Mouse (Mus musculus): ENCODE data around the gene Rph3a.
A peak's percentile ranks its signal among the peaks of the same experiment; 100 is the strongest.
"Not testable (repeated sequence)": the region's sequence is repeated elsewhere in the genome, so short reads cannot be mapped to it uniquely, and the experiment has no call there.

The Rph3a gene

GRCm38 (mm10) chr5:120974522-120974921, 35.4 kb downstream of the Rph3a start:
- no peak for DNase-seq (ENCODE audit: inconsistent ontology term)

- no peak for DNase-seq (ENCODE audit: inconsistent ontology term)
Observed at GRCm38 (mm10) chr5:120972278-120972677, 37.6 kb downstream of the Rph3a start.

GRCm38 (mm10) chr5:120971326-120971725, 38.6 kb downstream of the Rph3a start:
- DNase-seq (ENCODE audit: inconsistent ontology term), result no peak

- no peak for DNase-seq (ENCODE audit: inconsistent ontology term)
Observed at GRCm38 (mm10) chr5:120969703-120970102, 40.2 kb downstream of the Rph3a start.

- no peak for DNase-seq (ENCODE audit: inconsistent ontology term)
Observed at GRCm38 (mm10) chr5:120968799-120969198, 41.1 kb downstream of the Rph3a start.

- DNase-seq (ENCODE audit: inconsistent ontology term), result no peak
Observed at GRCm38 (mm10) chr5:120968134-120968532, 41.8 kb downstream of the Rph3a start.

- no peak for DNase-seq (ENCODE audit: inconsistent ontology term)
Observed at GRCm38 (mm10) chr5:120967355-120968133, 42.3 kb downstream of the Rph3a start.

- no peak for DNase-seq (ENCODE audit: inconsistent ontology term)
Observed at GRCm38 (mm10) chr5:120966894-120967293, 43.0 kb downstream of the Rph3a start.

GRCm38 (mm10) chr5:120966156-120966555, 43.7 kb downstream of the Rph3a start:
- DNase-seq (ENCODE audit: inconsistent ontology term), result no peak

GRCm38 (mm10) chr5:120961004-120961403, 48.9 kb downstream of the Rph3a start:
- no peak for DNase-seq (ENCODE audit: inconsistent ontology term)

- DNase-seq (ENCODE audit: inconsistent ontology term), result peak; percentile 31
Observed at GRCm38 (mm10) chr5:120953974-120954373, 55.9 kb downstream of the Rph3a start.

- DNase-seq (ENCODE audit: inconsistent ontology term), result no peak
Observed at GRCm38 (mm10) chr5:120952242-120952770, 57.6 kb downstream of the Rph3a start.

GRCm38 (mm10) chr5:120942076-120942475, 67.8 kb downstream of the Rph3a start:
- DNase-seq (ENCODE audit: inconsistent ontology term), result peak; percentile 54

- DNase-seq (ENCODE audit: inconsistent ontology term), result no peak
Observed at GRCm38 (mm10) chr5:120938586-120938985, 71.3 kb downstream of the Rph3a start.

- DNase-seq (ENCODE audit: inconsistent ontology term), result no peak
Observed at GRCm38 (mm10) chr5:120937841-120938240, 72.1 kb downstream of the Rph3a start.

GRCm38 (mm10) chr5:120933966-120934365, 75.9 kb downstream of the Rph3a start:
- no peak for DNase-seq (ENCODE audit: inconsistent ontology term)

- DNase-seq (ENCODE audit: inconsistent ontology term), result no peak
Observed at GRCm38 (mm10) chr5:120927036-120927435, 82.9 kb downstream of the Rph3a start.

GRCm38 (mm10) chr5:120926311-120926710, 83.6 kb downstream of the Rph3a start:
- not testable (repeated sequence) for DNase-seq (ENCODE audit: inconsistent ontology term)

GRCm38 (mm10) chr5:120924520-120924919, 85.4 kb downstream of the Rph3a start:
- not testable (repeated sequence) for DNase-seq (ENCODE audit: inconsistent ontology term)

- DNase-seq (ENCODE audit: inconsistent ontology term), result no peak
Observed at GRCm38 (mm10) chr5:120923969-120924368, 85.9 kb downstream of the Rph3a start.

GRCm38 (mm10) chr5:120920296-120920695, 89.6 kb downstream of the Rph3a start:
- no peak for DNase-seq (ENCODE audit: inconsistent ontology term)

GRCm38 (mm10) chr5:120919156-120919935, 90.5 kb downstream of the Rph3a start:
- DNase-seq (ENCODE audit: inconsistent ontology term), result not testable (repeated sequence)

GRCm38 (mm10) chr5:120914204-120914603, 95.7 kb downstream of the Rph3a start, which contains the start of gene Oas1d:
TSS of gene Oas1d (plus strand) at chr5:120914536.
- not testable (repeated sequence) for DNase-seq (ENCODE audit: inconsistent ontology term)
